Mouse (Mus musculus) kidney, embryonic 15.5 days (tissue): ENCODE data around the gene Oxgr1. TPM values are rescaled to one million over a fixed set of nuclear protein-coding genes. Genes with fewer than 3 reads are reported as not detected.
"Not testable (repeated sequence)": the region's sequence is repeated elsewhere in the genome, so short reads cannot be mapped to it uniquely, and the experiment has no call there.

ENCODE experiments used
- ATAC-seq: fragments of 200-750 bp; cut with Nextera tagmentation; replicated peaks from 2 replicates; pipeline ENCODE4 v1.8.0; 2017; ENCODE audit warnings: moderate TSS enrichment; ENCODE audit not compliant: low FRiP score
- H3K27ac ChIP-seq: fragments of 300-500 bp; sonication (generic); 2 replicates; pipeline ENCODE4 v1.5.1; 2015; ENCODE audit warnings: mild to moderate bottlenecking, inconsistent platforms
- H3K27me3 ChIP-seq: fragments of 300-500 bp; sonication (generic); 2 replicates; pipeline ENCODE4 v1.6.1; 2015; ENCODE audit warnings: inconsistent platforms
- H3K36me3 ChIP-seq: fragments of 300-500 bp; sonication (generic); 2 replicates; pipeline ENCODE4 v1.6.1; 2015; ENCODE audit warnings: inconsistent platforms
- H3K4me1 ChIP-seq: fragments of 300-500 bp; sonication (generic); 2 replicates; pipeline ENCODE4 v1.6.1; 2015; ENCODE audit warnings: inconsistent platforms
- H3K4me2 ChIP-seq: fragments of 300-500 bp; sonication (generic); 2 replicates; pipeline ENCODE4 v1.6.1; 2015; ENCODE audit warnings: moderate library complexity, mild to moderate bottlenecking, inconsistent platforms
- H3K4me3 ChIP-seq: fragments of 300-500 bp; sonication (generic); replicated peaks from 2 replicates; pipeline ENCODE4 v1.5.1; 2015; ENCODE audit warnings: mild to moderate bottlenecking, inconsistent platforms
- H3K9ac ChIP-seq: fragments of 300-500 bp; sonication (generic); 2 replicates; pipeline ENCODE4 v1.6.1; 2015; ENCODE audit warnings: mild to moderate bottlenecking, inconsistent platforms
- H3K9me3 ChIP-seq: fragments of 300-500 bp; sonication (generic); replicated peaks from 2 replicates; pipeline ENCODE4 v1.6.1; 2016; ENCODE audit warnings: inconsistent platforms
- WGBS: fragments of 180-500 bp; shearing (Covaris S2); methylation state at CpG from one replicate; pipeline ENCODE4 v1.1.7; 2015; ENCODE audit warnings: mixed read lengths; 5-methylcytosine and 5-hydroxymethylcytosine counted together
- polyA plus RNA-seq: library from polyadenylated mRNA; unstranded; fragments of >200 nt; fragmentation: Nextera tagmentation; extraction: Ambion mirVana; gene quantifications from 2 replicates; pipeline ENCODE4 v1.2.1, GENCODE M21; 2015

The Oxgr1 gene
- polyA plus RNA-seq, 1 experiment from 2014 or later: 1.2 TPM

GRCm38 (mm10) chr14:120009969-120010872 lies 32.0 kb downstream of the Oxgr1 start:
- no peak for ATAC-seq
- Histone ChIP-seq H3K9ac (no peak overlapping the region), H3K4me3 (no peak overlapping the region), H3K36me3 (no peaks in the 10 kb centered on the region), H3K4me2 (no peak overlapping the region), H3K27me3 (no peaks in the 10 kb centered on the region), H3K27ac (no peak overlapping the region), H3K4me1 (no peaks in the 10 kb centered on the region), H3K9me3 (no peaks in the 10 kb centered on the region)
- WGBS: 47% methylated on average over 11 of the region's 11 CpGs

DNA sequence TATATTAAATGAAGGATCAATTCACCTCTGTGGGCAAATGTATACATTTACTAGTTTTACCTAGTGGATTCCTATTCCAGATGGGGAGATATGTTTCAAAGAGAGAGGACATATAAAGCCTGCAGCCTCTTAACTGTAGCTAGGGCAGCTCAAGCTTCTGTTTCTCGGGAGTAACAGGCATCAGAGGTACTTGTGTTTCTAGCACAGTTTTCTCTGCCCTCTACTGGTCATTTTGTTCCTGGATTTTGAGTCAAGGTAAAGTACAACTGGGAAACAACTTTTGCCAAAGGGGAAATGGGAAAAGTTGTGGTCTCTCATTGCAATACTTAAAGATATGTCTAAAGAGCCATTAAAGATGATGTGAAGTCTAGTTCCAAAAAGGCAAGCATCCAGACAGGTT lies 37.1 kb downstream of the Oxgr1 start:
- H3K4me3 ChIP-seq: no peak overlapping the region
- H3K27ac ChIP-seq: no peak overlapping the region
- peaks cover 7% of the 10 kb centered on the region for H3K4me1 ChIP-seq
- ATAC-seq: no peak
- no peak overlapping the region for H3K9ac ChIP-seq
- WGBS: 17% methylated on average over 1 of the region's 1 CpGs
- no peaks in the 10 kb centered on the region for H3K36me3 ChIP-seq
- no peaks in the 10 kb centered on the region for H3K9me3 ChIP-seq
- no peak overlapping the region for H3K4me2 ChIP-seq
- H3K27me3 ChIP-seq: no peaks in the 10 kb centered on the region

- no peak for ATAC-seq
- H3K27me3 ChIP-seq: no peaks in the 10 kb centered on the region
- no peak overlapping the region for H3K4me2 ChIP-seq
- H3K27ac ChIP-seq: no peak overlapping the region
- no peaks in the 10 kb centered on the region for H3K36me3 ChIP-seq
- 79% methylated on average over 7 of the region's 7 CpGs for WGBS
- H3K9ac ChIP-seq: no peak overlapping the region
- H3K4me3 ChIP-seq: no peak overlapping the region
- peaks cover 7% of the 10 kb centered on the region for H3K4me1 ChIP-seq
- no peaks in the 10 kb centered on the region for H3K9me3 ChIP-seq
These were observed 38.6 kb downstream of the Oxgr1 start for GRCm38 (mm10) chr14:120003661-120004060.

- peak overlapping the region; percentile 28; the same call in 1 of the 2 replicates for H3K27ac ChIP-seq
- H3K27me3 ChIP-seq: no peaks in the 10 kb centered on the region
- no peaks in the 10 kb centered on the region for H3K36me3 ChIP-seq
- H3K4me2 ChIP-seq: no peak overlapping the region
- peak; percentile 71 for ATAC-seq
- H3K9ac ChIP-seq: no peak overlapping the region
- no peak overlapping the region for H3K4me3 ChIP-seq
- peaks cover 7% of the 10 kb centered on the region for H3K4me1 ChIP-seq
- 70% methylated on average over 4 of the region's 4 CpGs for WGBS
- H3K9me3 ChIP-seq: no peaks in the 10 kb centered on the region
These were observed 39.6 kb downstream of the Oxgr1 start for GRCm38 (mm10) chr14:120002673-120003072.

DNA sequence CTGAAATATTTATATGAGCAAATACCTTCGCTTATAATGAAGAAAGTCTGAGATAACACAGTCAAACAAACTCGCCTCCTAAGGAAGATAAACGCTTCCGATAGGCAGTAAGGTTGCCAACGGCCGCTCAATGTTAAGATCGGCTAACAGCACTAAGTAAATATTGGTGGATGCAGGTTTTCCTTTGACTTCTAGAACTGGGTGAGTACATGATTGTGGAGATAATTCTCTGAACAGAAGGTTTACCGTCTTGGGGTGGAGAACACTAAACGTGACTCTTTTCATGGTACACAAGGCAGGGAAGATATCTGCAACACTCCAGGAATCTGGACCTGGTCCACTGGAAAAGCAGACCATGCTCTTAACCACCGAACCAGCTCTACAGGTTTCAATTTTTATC lies 52.6 kb downstream of the Oxgr1 start:
- Histone ChIP-seq H3K4me2 (no peak overlapping the region), H3K36me3 (no peaks in the 10 kb centered on the region), H3K9me3 (no peaks in the 10 kb centered on the region), H3K4me1 (peaks cover 30% of the 10 kb centered on the region), H3K27me3 (no peaks in the 10 kb centered on the region), H3K27ac (peak overlapping the region; percentile 42), H3K9ac (no peak overlapping the region), H3K4me3 (no peak overlapping the region)
- no peak for ATAC-seq
- WGBS: 59% methylated on average over 10 of the region's 10 CpGs

GRCm38 (mm10) chr14:119988937-119989645 lies 53.1 kb downstream of the Oxgr1 start:
- H3K27me3 ChIP-seq: no peaks in the 10 kb centered on the region
- H3K4me3 ChIP-seq: no peak overlapping the region
- H3K9me3 ChIP-seq: no peaks in the 10 kb centered on the region
- ATAC-seq: 0 out of 2 replicates have a peak, but pooled peaks have one; percentile 29
- peak overlapping the region; percentile 42 for H3K27ac ChIP-seq
- H3K9ac ChIP-seq: no peak overlapping the region
- H3K36me3 ChIP-seq: no peaks in the 10 kb centered on the region
- no peak overlapping the region for H3K4me2 ChIP-seq
- 40% methylated on average over 7 of the region's 7 CpGs for WGBS
- H3K4me1 ChIP-seq: peaks cover 30% of the 10 kb centered on the region

GRCm38 (mm10) chr14:119987257-119987656 lies 55.0 kb downstream of the Oxgr1 start:
- no peaks in the 10 kb centered on the region for H3K36me3 ChIP-seq
- no peak overlapping the region for H3K9ac ChIP-seq
- H3K4me1 ChIP-seq: peaks cover 27% of the 10 kb centered on the region
- WGBS: 41% methylated on average over 1 of the region's 1 CpGs
- peak overlapping the region; percentile 90 for H3K27ac ChIP-seq
- H3K4me3 ChIP-seq: no peak overlapping the region
- no peaks in the 10 kb centered on the region for H3K27me3 ChIP-seq
- H3K9me3 ChIP-seq: no peaks in the 10 kb centered on the region
- H3K4me2 ChIP-seq: no peak overlapping the region
- ATAC-seq: peak; percentile 86

GRCm38 (mm10) chr14:119986778-119987177 lies 55.5 kb downstream of the Oxgr1 start:
- Histone ChIP-seq H3K27me3 (no peaks in the 10 kb centered on the region), H3K4me1 (peaks cover 31% of the 10 kb centered on the region), H3K36me3 (no peaks in the 10 kb centered on the region), H3K27ac (peak overlapping the region; percentile 90), H3K4me3 (no peak overlapping the region), H3K9ac (no peak overlapping the region), H3K4me2 (no peak overlapping the region), H3K9me3 (no peaks in the 10 kb centered on the region)
- WGBS: 47% methylated on average over 6 of the region's 6 CpGs
- peak; percentile 88 for ATAC-seq

GRCm38 (mm10) chr14:119986351-119986750 lies 55.9 kb downstream of the Oxgr1 start:
- ATAC-seq: peak; percentile 10; the same call in 1 of the 2 replicates
- not testable (repeated sequence) for H3K9ac ChIP-seq, H3K9me3 ChIP-seq, H3K4me2 ChIP-seq, H3K4me3 ChIP-seq, H3K27me3 ChIP-seq, H3K36me3 ChIP-seq
- Histone ChIP-seq H3K27ac (peak overlapping the region; percentile 90), H3K4me1 (peaks cover 35% of the 10 kb centered on the region)
- WGBS: 68% methylated on average over 7 of the region's 7 CpGs

GRCm38 (mm10) chr14:119981314-119981713 lies 60.9 kb downstream of the Oxgr1 start:
- ATAC-seq: peak; percentile 91
- no peak overlapping the region for H3K4me2 ChIP-seq
- 27% methylated on average over 5 of the region's 5 CpGs for WGBS

GRCm38 (mm10) chr14:119980698-119981235 lies 61.5 kb downstream of the Oxgr1 start:
- Histone ChIP-seq H3K36me3 (no peaks in the 10 kb centered on the region), H3K27me3 (no peaks in the 10 kb centered on the region), H3K4me1 (peaks cover 14% of the 10 kb centered on the region), H3K4me3 (no peak overlapping the region), H3K9me3 (no peaks in the 10 kb centered on the region), H3K4me2 (no peak overlapping the region), H3K9ac (no peak overlapping the region), H3K27ac (peak overlapping the region; percentile 59)
- WGBS: 51% methylated on average over 6 of the region's 6 CpGs
- peak; percentile 72 for ATAC-seq

More at GRCm38 (mm10) chr14:119981314-119981713, 60.9 kb downstream of the Oxgr1 start:
- H3K9me3 ChIP-seq: no peaks in the 10 kb centered on the region
- peak overlapping the region; percentile 59 for H3K27ac ChIP-seq
- no peaks in the 10 kb centered on the region for H3K27me3 ChIP-seq
- H3K4me3 ChIP-seq: no peak overlapping the region
- H3K4me1 ChIP-seq: peaks cover 17% of the 10 kb centered on the region
- no peaks in the 10 kb centered on the region for H3K36me3 ChIP-seq
- no peak overlapping the region for H3K9ac ChIP-seq
